Mouse (Mus musculus) liver, embryonic 14.5 days (tissue): Measurements from ENCODE around the gene Ankrd13b.

Experiments used
- CTCF ChIP-seq: IDR thresholded peaks from 2 replicates; pipeline ENCODE4 v1.5.1; 2016; ENCODE audit warnings: antibody characterized with exemption, low read depth, control low read depth
- EP300 ChIP-seq: IDR thresholded peaks from 2 replicates; pipeline ENCODE4 v1.6.1; 2016; ENCODE audit warnings: antibody characterized with exemption, low read depth

DNA sequence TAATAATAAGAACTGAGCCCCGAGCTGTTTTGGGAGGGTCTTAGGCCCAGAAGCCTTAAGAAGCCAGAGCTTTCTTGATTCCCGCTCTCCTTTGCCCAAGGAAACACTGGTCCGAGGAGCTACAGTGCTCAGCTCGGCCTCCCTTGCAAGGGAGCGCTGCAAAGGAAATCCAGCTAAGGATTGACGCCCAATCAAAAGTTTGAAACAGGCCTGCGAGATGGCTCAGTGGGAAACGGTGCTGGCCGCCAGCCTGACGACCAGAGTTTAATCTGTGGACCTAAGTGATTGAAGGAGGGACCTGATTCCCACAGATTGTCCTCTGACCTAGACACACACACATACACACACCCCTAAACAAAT, 24.3 kb upstream of the Ankrd13b start:
- TF ChIP-seq EP300 (no peak), CTCF (no peak)
